Mouse (Mus musculus) MEL (cell line): ENCODE measurements at regions not wholly inside any gene's neighbourhood (a gene's known extent, or its start where the extent isn't known, plus 50 kb on each side); places are given as distances from the start of the nearest gene placed in this dataset.

Experiments
- DNase-seq: peaks from one replicate; pipeline ENCODE4 v3.0.0; 2011; ENCODE audit warnings: low read depth, low spot score
- H3K27ac ChIP-seq: 2 replicates; pipeline ENCODE4 v1.5.1; 2012; ENCODE audit warnings: low read depth, mild to moderate bottlenecking, control low read depth, low read length, moderate library complexity; ENCODE audit not compliant: control insufficient read depth
- H3K27me3 ChIP-seq, 2 experiments: fragments of 150-350 bp in 1 of 2; sonication (generic) in 1 of 2; 2 replicates each; pipeline ENCODE4 v1.6.1; 2012; ENCODE audit warnings: low read length in 2 of 2, mild to moderate bottlenecking in 2 of 2, improper control_type of control experiment in 1 of 2, moderate library complexity in 1 of 2; ENCODE audit not compliant: insufficient read depth in 2 of 2, control insufficient read depth in 1 of 2
- H3K36me3 ChIP-seq, 2 experiments: 2 replicates each; pipeline ENCODE4 v1.6.1; 2012 to 2014; ENCODE audit warnings: low read length in 2 of 2, improper control_type of control experiment in 1 of 2, inconsistent platforms in 1 of 2, mild to moderate bottlenecking in 1 of 2; ENCODE audit not compliant: insufficient read depth in 2 of 2, control insufficient read depth in 1 of 2
- H3K4me1 ChIP-seq, 2 experiments: fragments of 150-350 bp in 1 of 2; sonication (generic) in 1 of 2; 2 replicates each; pipeline ENCODE4 v1.6.1; 2012; ENCODE audit warnings: low read length in 2 of 2, improper control_type of control experiment in 1 of 2, mild to moderate bottlenecking in 1 of 2; ENCODE audit not compliant: insufficient read depth in 2 of 2, control insufficient read depth in 1 of 2
- H3K4me3 ChIP-seq, 2 experiments: fragments of 150-350 bp in 1 of 2; sonication (generic) in 1 of 2; 2 replicates each; pipeline ENCODE4 v1.5.1; 2012; ENCODE audit warnings: low read depth in 2 of 2, low read length in 2 of 2, mild to moderate bottlenecking in 2 of 2, moderate library complexity in 2 of 2, control low read depth in 1 of 2, improper control_type of control experiment in 1 of 2; ENCODE audit not compliant: control insufficient read depth in 1 of 2, insufficient read depth in 1 of 2
- H3K79me2 ChIP-seq: 2 replicates; pipeline ENCODE4 v1.6.1; 2012; ENCODE audit warnings: mild to moderate bottlenecking, low read length, moderate library complexity; ENCODE audit not compliant: control insufficient read depth, poor library complexity, insufficient read depth
- H3K9ac ChIP-seq: 2 replicates; pipeline ENCODE4 v1.6.1; 2012; ENCODE audit warnings: low read depth, mild to moderate bottlenecking, control low read depth, low read length, moderate library complexity; ENCODE audit not compliant: control insufficient read depth, poor library complexity, severe bottlenecking
- H3K9me3 ChIP-seq: fragments of 150-350 bp; sonication (generic); replicated peaks from 2 replicates; pipeline ENCODE4 v1.6.1; 2012; ENCODE audit warnings: mild to moderate bottlenecking, low read length, improper control_type of control experiment, moderate library complexity; ENCODE audit not compliant: insufficient read depth
- CHD2 ChIP-seq: IDR thresholded peaks from 2 replicates; pipeline ENCODE4 v1.6.1; 2011; ENCODE audit warnings: low read length, improper control_type of control experiment
- CTCF ChIP-seq, 3 experiments: IDR thresholded peaks in 2 of 3; conservative IDR thresholded peaks in 1 of 3; 2 replicates each; pipeline ENCODE4 v1.5.1; 2011 to 2012; ENCODE audit warnings: low read length in 3 of 3, low read depth in 2 of 3, mild to moderate bottlenecking in 2 of 3, improper control_type of control experiment in 1 of 3, inconsistent platforms in 1 of 3, mixed read lengths in 1 of 3, moderate library complexity in 1 of 3; ENCODE audit not compliant: control insufficient read depth in 1 of 3, insufficient read depth in 1 of 3, poor library complexity in 1 of 3, severe bottlenecking in 1 of 3
- E2F4 ChIP-seq: IDR thresholded peaks from 2 replicates; pipeline ENCODE4 v1.6.1; 2011; ENCODE audit warnings: low read depth, low read length, improper control_type of control experiment, borderline replicate concordance
- ELF1 ChIP-seq: IDR thresholded peaks from 2 replicates; pipeline ENCODE4 v1.6.1; 2014; ENCODE audit warnings: low read depth, mild to moderate bottlenecking, inconsistent platforms, low read length, improper control_type of control experiment, moderate library complexity
- ETS1 ChIP-seq: IDR thresholded peaks from 2 replicates; pipeline ENCODE4 v1.6.1; 2012; ENCODE audit warnings: low read depth, mild to moderate bottlenecking, inconsistent platforms, low read length, improper control_type of control experiment, moderate library complexity
- GABPA ChIP-seq: IDR thresholded peaks from 2 replicates; pipeline ENCODE4 v1.6.1; 2012; ENCODE audit warnings: low read depth, mild to moderate bottlenecking, inconsistent platforms, low read length, improper control_type of control experiment, moderate library complexity
- GATA1 ChIP-seq: IDR thresholded peaks from 2 replicates; pipeline ENCODE4 v1.6.1; 2011; ENCODE audit warnings: low read depth, low read length, improper control_type of control experiment
- HCFC1 ChIP-seq: IDR thresholded peaks from 2 replicates; pipeline ENCODE4 v1.6.1; 2012; ENCODE audit warnings: low read depth, mild to moderate bottlenecking, inconsistent platforms, low read length, improper control_type of control experiment, moderate library complexity
- JUND ChIP-seq: IDR thresholded peaks from 2 replicates; pipeline ENCODE4 v1.6.1; 2011; ENCODE audit warnings: low read depth, mild to moderate bottlenecking, improper control_type of control experiment, low read length
- KAT2A ChIP-seq: conservative IDR thresholded peaks from 2 replicates; pipeline ENCODE4 v1.6.1; 2012; ENCODE audit warnings: low read depth, low read length, improper control_type of control experiment, inconsistent platforms
- MEF2A ChIP-seq: IDR thresholded peaks from 2 replicates; pipeline ENCODE4 v1.6.1; 2014; ENCODE audit warnings: low read depth, mild to moderate bottlenecking, inconsistent platforms, low read length, improper control_type of control experiment; ENCODE audit not compliant: poor library complexity, insufficient replicate concordance, severe bottlenecking; ENCODE audit errors: extremely low read depth
- MXI1 ChIP-seq: IDR thresholded peaks from 2 replicates; pipeline ENCODE4 v1.6.1; 2011; ENCODE audit warnings: mild to moderate bottlenecking, low read depth, low read length, improper control_type of control experiment
- MYC ChIP-seq: IDR thresholded peaks from 2 replicates; pipeline ENCODE4 v1.6.1; 2011; ENCODE audit warnings: low read depth, mild to moderate bottlenecking, low read length, improper control_type of control experiment, moderate library complexity
- NELFE ChIP-seq: IDR thresholded peaks from 2 replicates; pipeline ENCODE4 v1.6.1; 2011; ENCODE audit warnings: low read depth, low read length, improper control_type of control experiment
- NRF1 ChIP-seq: IDR thresholded peaks from 2 replicates; pipeline ENCODE4 v1.6.1; 2014; ENCODE audit warnings: low read depth, mild to moderate bottlenecking, inconsistent platforms, low read length, improper control_type of control experiment, moderate library complexity; ENCODE audit not compliant: poor library complexity, insufficient read depth, severe bottlenecking
- POLR2A ChIP-seq, 2 experiments: IDR thresholded peaks; 2 replicates each; pipeline ENCODE4 v1.6.1; 2011 to 2012; ENCODE audit warnings: low read length in 2 of 2, mild to moderate bottlenecking in 2 of 2, control low read depth in 1 of 2, improper control_type of control experiment in 1 of 2, low read depth in 1 of 2, moderate library complexity in 1 of 2; ENCODE audit not compliant: control insufficient read depth in 1 of 2, insufficient read depth in 1 of 2, poor library complexity in 1 of 2
- RAD21 ChIP-seq: IDR thresholded peaks from 2 replicates; pipeline ENCODE4 v1.6.1; 2011; ENCODE audit warnings: mild to moderate bottlenecking, low read depth, low read length, improper control_type of control experiment
- RCOR1 ChIP-seq: IDR thresholded peaks from 2 replicates; pipeline ENCODE4 v1.6.1; 2012; ENCODE audit warnings: low read depth, mild to moderate bottlenecking, inconsistent platforms, low read length, improper control_type of control experiment
- SIN3A ChIP-seq: IDR thresholded peaks from 2 replicates; pipeline ENCODE4 v1.6.1; 2012; ENCODE audit warnings: low read length, improper control_type of control experiment, inconsistent platforms
- SMC3 ChIP-seq: IDR thresholded peaks from 2 replicates; pipeline ENCODE4 v1.6.1; 2011; ENCODE audit warnings: low read depth, low read length, improper control_type of control experiment
- TAL1 ChIP-seq: IDR thresholded peaks from 2 replicates; pipeline ENCODE4 v1.6.1; 2012; ENCODE audit warnings: mild to moderate bottlenecking, inconsistent platforms, low read length, moderate library complexity, mixed read lengths
- TBP ChIP-seq: IDR thresholded peaks from 2 replicates; pipeline ENCODE4 v1.8.0; 2011; ENCODE audit warnings: low read depth, low read length, improper control_type of control experiment
- TCF12 ChIP-seq: IDR thresholded peaks from 2 replicates; pipeline ENCODE4 v1.6.1; 2014; ENCODE audit warnings: low read depth, mild to moderate bottlenecking, inconsistent platforms, low read length, improper control_type of control experiment, moderate library complexity
- ZC3H11A ChIP-seq: IDR thresholded peaks from 2 replicates; pipeline ENCODE4 v1.6.1; 2012; ENCODE audit warnings: low read depth, mild to moderate bottlenecking, inconsistent platforms, low read length, improper control_type of control experiment
- ZKSCAN1 ChIP-seq: IDR thresholded peaks from 2 replicates; pipeline ENCODE4 v1.6.1; 2012; ENCODE audit warnings: low read depth, mild to moderate bottlenecking, inconsistent platforms, low read length, improper control_type of control experiment, moderate library complexity
- ZNF384 ChIP-seq: IDR thresholded peaks from 2 replicates; pipeline ENCODE4 v1.6.1; 2012; ENCODE audit warnings: low read depth, mild to moderate bottlenecking, inconsistent platforms, low read length, improper control_type of control experiment

GRCm38 (mm10) chrX:142574945-142575710, 106.1 kb upstream of the Tmem164 start (continued):
- TF ChIP-seq NRF1 (no peak), SMC3 (peak; percentile 45), MYC (0 out of 2 replicates have a peak, but pooled peaks have one; percentile 58), HCFC1 (no peak)

- peak overlapping the region; percentile 41 for H3K9ac ChIP-seq
- no peaks in the 10 kb centered on the region for H3K27me3 ChIP-seq
- no peaks in the 10 kb centered on the region; the same call in 1 of the 2 replicates for H3K79me2 ChIP-seq
- TF ChIP-seq ZNF384 (peak; percentile 93), NELFE (no peak)
- peaks cover 36 to 40% of the 10 kb centered on the region in 2 experiments for H3K4me1 ChIP-seq
- peak overlapping the region; percentile 97 for H3K27ac ChIP-seq
- H3K9me3 ChIP-seq, result no peaks in the 10 kb centered on the region
- no peak overlapping the region for H3K4me3 ChIP-seq
- H3K36me3 ChIP-seq, result peaks cover 0 to 55% of the 10 kb centered on the region in 2 experiments; a peak in 2 of 4 replicates
- peak; percentile 52 for DNase-seq
Measured at GRCm38 (mm10) chrX:142576127-142576526, 105.1 kb upstream of the Tmem164 start.

DNA sequence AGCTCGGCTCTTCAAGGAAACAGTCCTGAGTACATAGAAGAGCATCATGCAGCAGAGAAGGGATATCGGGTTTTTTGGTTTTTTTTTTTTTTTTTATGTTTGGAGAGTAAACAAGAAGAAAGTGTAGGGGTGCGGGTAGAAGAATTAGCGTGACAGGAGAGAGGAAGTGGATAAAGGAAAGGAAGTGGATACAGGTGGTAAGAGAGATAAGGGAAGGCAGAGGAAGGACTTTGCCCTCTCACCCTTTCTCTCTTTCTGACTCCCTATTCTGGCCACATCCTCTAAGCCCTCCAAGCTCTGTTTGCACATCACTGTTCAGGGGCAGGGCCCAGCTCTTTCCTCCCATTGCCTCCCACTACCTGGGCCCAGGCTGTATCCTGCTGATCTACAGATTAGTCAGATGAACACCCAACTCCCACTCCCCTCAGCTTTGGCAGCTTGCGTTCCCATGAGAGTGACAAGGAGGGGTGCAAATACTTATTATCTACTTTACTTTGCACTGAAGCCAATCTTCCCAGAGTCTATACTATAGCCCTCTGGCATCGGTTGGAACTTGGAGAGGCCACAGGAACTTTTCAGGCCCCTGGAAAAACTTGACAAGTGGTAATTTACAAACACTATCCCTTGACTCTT, 103.6 kb upstream of the Tmem164 start:
- peak overlapping the region; percentile 23 to 45; a peak in 3 of 4 replicates for H3K4me3 ChIP-seq
- H3K9me3 ChIP-seq, result no peaks in the 10 kb centered on the region
- H3K79me2 ChIP-seq, result no peaks in the 10 kb centered on the region; the same call in 1 of the 2 replicates
- DNase-seq, result peak; percentile 92
- H3K4me1 ChIP-seq, result peaks cover 32 to 34% of the 10 kb centered on the region in 2 experiments
- H3K36me3 ChIP-seq, result peaks cover 0 to 47% of the 10 kb centered on the region in 2 experiments; a peak in 2 of 4 replicates
- H3K27me3 ChIP-seq, result no peaks in the 10 kb centered on the region
- peak overlapping the region; percentile 41 for H3K9ac ChIP-seq
- H3K27ac ChIP-seq, result peak overlapping the region; percentile 97
- TF ChIP-seq POLR2A (IDR thresholded peaks at IDR 0.05; ENCODE audit: control insufficient read depth in 1 of 2, insufficient read depth in 1 of 2, low read depth in 1 of 2, low read length in 2 of 2, poor library complexity in 1 of 2) (no peak), TCF12 (peak; percentile 97), E2F4 (no peak), ELF1 (0 out of 2 replicates have a peak, but pooled peaks have one; percentile 5), KAT2A (no peak; the same call in 1 of the 2 replicates), MXI1 (no peak; the same call in 1 of the 2 replicates), ETS1 (peak; percentile 93), ZNF384 (peak; percentile 98), SIN3A (peak; percentile 92), CTCF (IDR thresholded peaks at IDR 0.05 in 2 of 3, conservative IDR thresholded peaks at IDR 0.05 in 1 of 3; ENCODE audit: control insufficient read depth in 1 of 3, insufficient read depth in 1 of 3, low read depth in 2 of 3, low read length in 3 of 3, poor library complexity in 1 of 3, severe bottlenecking in 1 of 3) (no peak), TBP (peak; percentile 28; the same call in 1 of the 2 replicates), MYC (peak; percentile 62; the same call in 1 of the 2 replicates), ZKSCAN1 (peak; percentile 76; the same call in 1 of the 2 replicates), NRF1 (no peak), TAL1 (peak; percentile 98), RAD21 (no peak), JUND (peak; percentile 72; the same call in 1 of the 2 replicates), CHD2 (peak; percentile 65; the same call in 1 of the 2 replicates), ZC3H11A (no peak), NELFE (peak; percentile 53; the same call in 1 of the 2 replicates), GATA1 (peak; percentile 97), RCOR1 (peak; percentile 87), MEF2A (no peak), GABPA (no peak), HCFC1 (peak; percentile 34; the same call in 1 of the 2 replicates)
